Mouse (Mus musculus): ENCODE measurements around the gene Atf7ip. TPM values are rescaled to one million over a fixed set of nuclear protein-coding genes. Genes with fewer than 3 reads are reported as not detected.

Atf7ip gene
- polyA plus RNA-seq, 1 experiment = 6.8 TPM

GRCm38 (mm10) chr6:136525567-136525966, 19.6 kb downstream of the Atf7ip start:
- Histone ChIP-seq H3K27me3 (ENCODE audit: control insufficient read depth, insufficient read depth, insufficient read length) (no peaks in the 10 kb centered on the region), H3K36me3 (ENCODE audit: control insufficient read depth, insufficient read depth) (peaks cover 3% of the 10 kb centered on the region), H3K79me3 (ENCODE audit: low read depth) (peaks cover 74% of the 10 kb centered on the region), H3ac (ENCODE audit: control insufficient read depth, insufficient read length, low read depth) (no peak overlapping the region), H3K79me2 (ENCODE audit: control insufficient read depth, insufficient read depth) (peaks cover 94% of the 10 kb centered on the region), H3K4me3 (ENCODE audit: insufficient read depth, poor library complexity, severe bottlenecking) (no peak overlapping the region)
- TF ChIP-seq MYOD1 (IDR thresholded peaks at IDR 0.05; ENCODE audit: control insufficient read depth, insufficient read length, low read depth) (no peak), CEBPB (IDR thresholded peaks at IDR 0.05; ENCODE audit: low read depth) (no peak), MAX (IDR thresholded peaks at IDR 0.05) (no peak), USF1 (IDR thresholded peaks at IDR 0.05; ENCODE audit: low read depth) (no peak), CTCF (IDR thresholded peaks at IDR 0.05; ENCODE audit: control insufficient read depth, insufficient read depth, insufficient read length) (no peak), FOSL1 (IDR thresholded peaks at IDR 0.05; ENCODE audit: insufficient read depth, low read length, poor library complexity, severe bottlenecking) (no peak), MYOG (IDR thresholded peaks at IDR 0.05; ENCODE audit: control insufficient read depth, extremely low read depth, insufficient read length) (no peak)

GRCm38 (mm10) chr6:136529156-136529555, 23.2 kb downstream of the Atf7ip start:
- TF ChIP-seq MYOD1 (IDR thresholded peaks at IDR 0.05; ENCODE audit: control insufficient read depth, insufficient read length, low read depth) = no peak
- no peak for TF ChIP-seq USF1 (IDR thresholded peaks at IDR 0.05; ENCODE audit: low read depth)
- TF ChIP-seq MYOG (IDR thresholded peaks at IDR 0.05; ENCODE audit: control insufficient read depth, extremely low read depth, insufficient read length) = no peak
- no peak for TF ChIP-seq MAX (IDR thresholded peaks at IDR 0.05)
- Histone ChIP-seq H3K36me3 (ENCODE audit: control insufficient read depth, insufficient read depth) (peaks cover 1% of the 10 kb centered on the region), H3K4me3 (ENCODE audit: insufficient read depth, poor library complexity, severe bottlenecking) (no peak overlapping the region), H3K79me2 (ENCODE audit: control insufficient read depth, insufficient read depth) (peaks cover 96% of the 10 kb centered on the region), H3K79me3 (ENCODE audit: low read depth) (peaks cover 70% of the 10 kb centered on the region), H3K27me3 (ENCODE audit: control insufficient read depth, insufficient read depth, insufficient read length) (no peaks in the 10 kb centered on the region), H3ac (ENCODE audit: control insufficient read depth, insufficient read length, low read depth) (no peak overlapping the region)

GRCm38 (mm10) chr6:136531792-136532230, 25.8 kb downstream of the Atf7ip start:
- Histone ChIP-seq H3K27me3 (ENCODE audit: control insufficient read depth, insufficient read depth, insufficient read length) (no peaks in the 10 kb centered on the region), H3K79me3 (ENCODE audit: low read depth) (peaks cover 71% of the 10 kb centered on the region), H3K79me2 (ENCODE audit: control insufficient read depth, insufficient read depth) (peaks cover 96% of the 10 kb centered on the region), H3K4me3 (ENCODE audit: insufficient read depth, poor library complexity, severe bottlenecking) (no peak overlapping the region), H3ac (ENCODE audit: control insufficient read depth, insufficient read length, low read depth) (no peak overlapping the region), H3K36me3 (ENCODE audit: control insufficient read depth, insufficient read depth) (no peaks in the 10 kb centered on the region)
- TF ChIP-seq USF1 (IDR thresholded peaks at IDR 0.05; ENCODE audit: low read depth) (no peak), CTCF (IDR thresholded peaks at IDR 0.05; ENCODE audit: control insufficient read depth, insufficient read depth, insufficient read length) (no peak), MYOD1 (IDR thresholded peaks at IDR 0.05; ENCODE audit: control insufficient read depth, insufficient read length, low read depth) (no peak), MYOG (IDR thresholded peaks at IDR 0.05; ENCODE audit: control insufficient read depth, extremely low read depth, insufficient read length) (no peak), CEBPB (IDR thresholded peaks at IDR 0.05; ENCODE audit: low read depth) (no peak), MAX (IDR thresholded peaks at IDR 0.05) (no peak), FOSL1 (IDR thresholded peaks at IDR 0.05; ENCODE audit: insufficient read depth, low read length, poor library complexity, severe bottlenecking) (no peak)

- Histone ChIP-seq H3K4me3 (ENCODE audit: insufficient read depth, poor library complexity, severe bottlenecking) (no peak overlapping the region), H3K27me3 (ENCODE audit: control insufficient read depth, insufficient read depth, insufficient read length) (no peaks in the 10 kb centered on the region), H3ac (ENCODE audit: control insufficient read depth, insufficient read length, low read depth) (no peak overlapping the region), H3K79me3 (ENCODE audit: low read depth) (peaks cover 72% of the 10 kb centered on the region), H3K79me2 (ENCODE audit: control insufficient read depth, insufficient read depth) (peaks cover 97% of the 10 kb centered on the region), H3K36me3 (ENCODE audit: control insufficient read depth, insufficient read depth) (no peaks in the 10 kb centered on the region)
- TF ChIP-seq CEBPB (IDR thresholded peaks at IDR 0.05; ENCODE audit: low read depth) = no peak
- no peak for TF ChIP-seq FOSL1 (IDR thresholded peaks at IDR 0.05; ENCODE audit: insufficient read depth, low read length, poor library complexity, severe bottlenecking)
- TF ChIP-seq CTCF (IDR thresholded peaks at IDR 0.05; ENCODE audit: control insufficient read depth, insufficient read depth, insufficient read length) = no peak
- TF ChIP-seq MYOG (IDR thresholded peaks at IDR 0.05; ENCODE audit: control insufficient read depth, extremely low read depth, insufficient read length) = no peak
- TF ChIP-seq USF1 (IDR thresholded peaks at IDR 0.05; ENCODE audit: low read depth) = no peak
- no peak for TF ChIP-seq MYOD1 (IDR thresholded peaks at IDR 0.05; ENCODE audit: control insufficient read depth, insufficient read length, low read depth)
- no peak for TF ChIP-seq MAX (IDR thresholded peaks at IDR 0.05)
Observed at GRCm38 (mm10) chr6:136532535-136533291, 26.7 kb downstream of the Atf7ip start.

GRCm38 (mm10) chr6:136533804-136534203, 27.8 kb downstream of the Atf7ip start:
- Histone ChIP-seq H3ac (ENCODE audit: control insufficient read depth, insufficient read length, low read depth) (no peak overlapping the region), H3K79me3 (ENCODE audit: low read depth) (peaks cover 65% of the 10 kb centered on the region), H3K36me3 (ENCODE audit: control insufficient read depth, insufficient read depth) (peaks cover 3% of the 10 kb centered on the region), H3K27me3 (ENCODE audit: control insufficient read depth, insufficient read depth, insufficient read length) (no peaks in the 10 kb centered on the region), H3K4me3 (ENCODE audit: insufficient read depth, poor library complexity, severe bottlenecking) (no peak overlapping the region), H3K79me2 (ENCODE audit: control insufficient read depth, insufficient read depth) (peaks cover 97% of the 10 kb centered on the region)
- TF ChIP-seq MYOG (IDR thresholded peaks at IDR 0.05; ENCODE audit: control insufficient read depth, extremely low read depth, insufficient read length) = no peak
- no peak for TF ChIP-seq MAX (IDR thresholded peaks at IDR 0.05)
- no peak for TF ChIP-seq CEBPB (IDR thresholded peaks at IDR 0.05; ENCODE audit: low read depth)
- no peak for TF ChIP-seq CTCF (IDR thresholded peaks at IDR 0.05; ENCODE audit: control insufficient read depth, insufficient read depth, insufficient read length)
- TF ChIP-seq FOSL1 (IDR thresholded peaks at IDR 0.05; ENCODE audit: insufficient read depth, low read length, poor library complexity, severe bottlenecking) = no peak
